Mouse (Mus musculus): ENCODE measurements around the gene Mrc1. TPM values are rescaled to one million over a fixed set of nuclear protein-coding genes. Genes with fewer than 3 reads are reported as not detected.
"Not testable (repeated sequence)": the region's sequence is repeated elsewhere in the genome, so short reads cannot be mapped to it uniquely, and the experiment has no call there.

Mrc1 gene
- total RNA-seq (2021): 10 to 100 TPM; 49.7 to 56.3 TPM
- long read RNA-seq, experiment 1, full-length matches to known transcripts: 19 of 32 reads
- long read RNA-seq, experiment 1, partial matches to known transcripts: 11 of 32 reads
- long read RNA-seq, experiment 1, other reads (novel, unspliced or antisense): 2 of 32 reads
- long read RNA-seq, experiment 2, full-length matches to known transcripts: 18 of 34 reads
- long read RNA-seq, experiment 2, partial matches to known transcripts: 13 of 34 reads
- long read RNA-seq, experiment 2, other reads (novel, unspliced or antisense): 3 of 34 reads

DNA sequence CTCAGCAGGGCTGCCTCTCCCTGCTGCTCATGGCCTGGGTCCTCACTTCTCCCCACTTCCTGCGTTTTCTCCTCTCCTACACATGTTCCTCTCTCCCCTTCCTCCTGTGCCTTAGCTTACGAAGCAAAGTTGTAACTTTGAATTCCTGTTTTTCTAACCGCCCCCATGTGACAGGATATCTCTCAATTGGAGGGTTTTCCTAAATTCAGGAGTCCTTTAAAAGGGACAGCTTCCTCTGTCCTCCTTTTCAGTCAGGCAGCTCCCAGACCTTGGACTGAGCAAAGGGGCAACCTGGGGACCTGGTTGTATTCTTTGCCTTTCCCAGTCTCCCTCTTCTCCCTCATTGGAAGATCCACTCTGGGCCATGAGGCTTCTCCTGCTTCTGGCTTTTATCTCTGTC lies at the start of gene Mrc1:
Gene Mrc1 (plus strand): TSS at position 244 of the 400 bp plus-strand sequence.
- DNase-seq (ENCODE audit: low spot score in 2 of 2): no peak

DNA sequence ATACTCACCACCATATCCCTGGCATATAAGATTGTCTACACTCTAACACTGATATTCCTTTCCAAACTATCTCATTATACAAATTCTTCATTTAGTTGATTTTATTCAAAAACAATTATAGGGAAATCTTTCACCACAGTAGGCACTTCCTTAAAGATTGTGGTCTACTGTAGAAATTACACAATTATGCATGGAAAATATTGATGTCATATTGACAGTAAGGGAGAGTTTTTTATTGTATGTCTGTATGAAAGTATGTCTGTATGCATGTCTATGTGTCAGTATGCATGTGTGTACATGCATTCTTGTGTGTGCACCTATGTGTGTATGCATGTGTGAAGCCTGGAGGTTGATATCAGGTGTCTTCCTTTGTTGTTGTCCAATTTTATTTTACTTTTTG lies 44.8 kb upstream of the Mrc1 start:
- no peak for DNase-seq (ENCODE audit: low spot score in 2 of 2)

DNA sequence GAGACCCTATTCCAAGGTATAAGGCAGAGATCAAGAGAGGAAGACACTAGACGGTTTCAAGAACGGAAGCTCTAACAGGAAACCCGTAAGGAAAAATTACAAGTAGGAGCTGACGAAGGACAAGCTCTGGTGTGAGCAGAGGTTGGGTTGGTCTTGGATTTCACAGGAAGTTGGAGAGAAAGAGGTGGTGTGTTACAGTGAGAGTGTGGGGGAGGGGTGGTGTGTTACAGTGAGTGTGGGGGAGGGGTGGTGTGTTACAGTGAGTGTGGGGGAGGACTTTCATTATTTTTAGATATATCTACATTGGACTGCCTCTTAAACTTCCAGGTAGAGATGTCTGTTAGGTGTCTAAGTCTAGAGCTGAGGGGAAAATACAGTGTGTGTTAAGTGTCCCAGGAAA lies 38.5 kb upstream of the Mrc1 start:
- DNase-seq (ENCODE audit: low spot score in 2 of 2): no peak

DNA sequence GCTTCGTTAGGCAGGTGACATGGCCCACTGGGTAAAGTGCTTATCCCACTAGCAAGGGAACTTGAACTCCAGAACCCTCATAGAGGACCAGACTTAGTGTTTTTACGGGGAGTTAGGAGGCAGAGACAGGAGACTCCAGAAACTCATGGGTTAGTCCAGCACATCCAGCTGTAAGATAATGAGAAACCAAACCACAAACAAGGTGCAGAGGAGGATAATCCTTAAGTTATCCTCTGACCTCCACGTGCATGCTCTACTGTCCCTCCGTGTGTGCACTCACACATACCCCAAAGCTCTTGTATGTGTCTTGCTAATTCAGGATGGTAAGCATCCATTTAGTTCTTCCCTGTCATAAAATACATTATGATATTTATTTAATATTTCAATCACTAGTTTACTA lies 37.6 kb upstream of the Mrc1 start:
- no peak for DNase-seq (ENCODE audit: low spot score in 2 of 2)

DNA sequence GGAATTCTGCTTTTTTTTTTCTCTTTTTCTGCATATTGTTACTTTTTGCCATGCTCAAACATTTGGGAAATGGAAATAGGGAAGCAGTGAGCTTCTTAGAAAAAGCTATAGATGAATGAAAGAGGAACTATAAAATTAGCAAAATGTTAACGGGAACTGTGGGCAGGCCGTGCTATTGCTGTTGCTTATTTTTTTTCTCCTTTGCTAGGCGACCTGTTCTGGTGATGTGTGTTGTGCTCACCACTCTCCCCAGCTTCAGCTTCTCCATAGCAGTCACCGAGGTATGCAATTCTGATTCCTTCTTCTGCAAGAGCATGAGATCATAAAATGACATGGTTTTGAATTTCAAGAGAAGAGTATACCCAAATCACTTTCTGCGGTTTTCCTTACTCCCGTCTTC lies 37.1 kb upstream of the Mrc1 start:
- DNase-seq (ENCODE audit: low spot score in 2 of 2): no peak

DNA sequence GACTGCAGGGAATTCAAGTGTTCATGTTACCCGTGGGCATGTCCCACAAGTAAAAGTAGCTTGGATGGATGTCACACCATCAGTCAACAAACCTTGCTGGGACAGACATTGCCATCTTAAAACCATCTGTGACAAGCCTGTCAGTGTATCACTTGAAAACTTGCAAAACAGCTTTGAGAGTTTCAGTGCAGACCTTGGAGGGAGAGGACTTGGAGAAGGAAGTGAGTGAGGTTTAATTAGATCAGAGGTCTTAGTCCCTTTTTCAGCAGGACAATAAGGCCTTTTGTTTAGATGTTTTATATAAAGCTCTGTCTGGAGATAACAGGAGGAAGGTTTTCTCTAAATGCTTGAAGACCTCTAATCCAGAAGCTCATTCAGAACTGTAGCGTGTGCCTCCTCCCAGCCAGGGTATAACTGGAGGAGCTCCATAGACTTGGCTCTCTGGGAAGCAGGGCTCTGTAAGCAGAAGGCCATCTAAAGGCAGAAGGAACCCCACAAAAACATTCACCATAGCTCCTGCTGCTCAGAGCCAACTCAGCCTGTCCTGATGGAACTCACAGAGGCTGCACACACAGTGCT lies 30.8 kb upstream of the Mrc1 start:
- not testable (repeated sequence) for DNase-seq (ENCODE audit: low spot score in 2 of 2)

DNA sequence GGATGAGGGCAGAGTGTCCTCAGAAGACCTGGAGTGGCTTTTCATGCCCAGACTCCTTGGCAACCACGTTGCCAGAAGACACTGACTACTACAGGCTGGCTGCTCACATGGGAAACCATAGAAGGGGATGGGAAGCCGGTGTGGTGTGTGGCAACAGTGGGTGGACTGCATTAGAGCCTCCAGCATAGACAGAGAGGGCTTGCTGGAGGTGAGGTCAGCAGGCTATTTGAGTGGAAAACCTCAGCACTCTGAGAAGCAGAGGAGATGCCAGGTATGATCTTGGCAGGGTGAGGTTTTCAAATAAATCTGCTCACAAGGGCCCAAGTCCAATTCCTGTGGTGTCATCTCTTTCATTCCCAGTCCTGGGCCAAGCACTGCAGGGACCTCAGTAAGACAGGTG lies 29.6 kb upstream of the Mrc1 start:
- no peak for DNase-seq (ENCODE audit: low spot score in 2 of 2)

DNA sequence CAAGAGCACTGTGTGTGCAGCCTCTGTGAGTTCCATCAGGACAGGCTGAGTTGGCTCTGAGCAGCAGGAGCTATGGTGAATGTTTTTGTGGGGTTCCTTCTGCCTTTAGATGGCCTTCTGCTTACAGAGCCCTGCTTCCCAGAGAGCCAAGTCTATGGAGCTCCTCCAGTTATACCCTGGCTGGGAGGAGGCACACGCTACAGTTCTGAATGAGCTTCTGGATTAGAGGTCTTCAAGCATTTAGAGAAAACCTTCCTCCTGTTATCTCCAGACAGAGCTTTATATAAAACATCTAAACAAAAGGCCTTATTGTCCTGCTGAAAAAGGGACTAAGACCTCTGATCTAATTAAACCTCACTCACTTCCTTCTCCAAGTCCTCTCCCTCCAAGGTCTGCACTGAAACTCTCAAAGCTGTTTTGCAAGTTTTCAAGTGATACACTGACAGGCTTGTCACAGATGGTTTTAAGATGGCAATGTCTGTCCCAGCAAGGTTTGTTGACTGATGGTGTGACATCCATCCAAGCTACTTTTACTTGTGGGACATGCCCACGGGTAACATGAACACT lies 28.2 kb upstream of the Mrc1 start:
- DNase-seq (ENCODE audit: low spot score in 2 of 2): not testable (repeated sequence)

DNA sequence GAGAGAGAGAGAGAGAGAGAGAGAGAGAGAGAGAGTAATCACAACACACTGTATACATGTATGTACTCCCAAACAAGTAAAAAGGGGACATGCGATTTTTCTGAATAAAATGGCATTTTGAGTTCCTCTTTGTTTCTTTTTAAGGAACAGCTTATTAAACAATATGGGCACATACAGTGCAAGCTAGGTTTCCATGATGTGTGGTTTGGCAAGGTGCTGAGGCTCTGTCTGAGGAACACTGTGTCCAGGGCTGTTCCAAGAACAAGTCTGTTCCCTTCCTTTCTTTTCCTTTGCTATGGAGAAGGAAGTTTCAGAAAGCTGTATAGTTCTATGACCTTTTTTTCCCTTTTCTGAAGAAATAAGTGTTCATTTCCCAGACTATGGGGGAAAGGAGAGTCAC lies 24.9 kb upstream of the Mrc1 start:
- no peak for DNase-seq (ENCODE audit: low spot score in 2 of 2)

DNA sequence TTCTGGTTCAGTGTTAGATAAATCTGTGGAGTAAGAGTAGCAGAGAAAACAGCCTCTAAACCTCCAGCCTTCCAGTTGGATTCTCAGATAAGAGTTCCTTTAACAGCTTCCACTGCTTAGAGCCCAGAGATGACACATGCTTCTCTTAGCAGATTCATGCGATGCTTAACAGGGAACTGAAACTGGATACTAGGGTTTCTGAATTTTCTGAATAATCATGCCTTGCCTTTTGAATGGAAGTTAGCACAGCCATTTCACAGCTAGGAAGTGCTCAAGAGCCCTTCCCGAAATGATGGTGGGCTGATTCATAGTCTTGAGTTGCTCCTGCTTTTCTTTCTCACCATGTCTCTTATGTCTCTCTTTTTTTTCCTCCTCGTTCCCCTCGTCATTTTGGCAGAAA lies 22.4 kb upstream of the Mrc1 start:
- DNase-seq (ENCODE audit: low spot score in 2 of 2): no peak

DNA sequence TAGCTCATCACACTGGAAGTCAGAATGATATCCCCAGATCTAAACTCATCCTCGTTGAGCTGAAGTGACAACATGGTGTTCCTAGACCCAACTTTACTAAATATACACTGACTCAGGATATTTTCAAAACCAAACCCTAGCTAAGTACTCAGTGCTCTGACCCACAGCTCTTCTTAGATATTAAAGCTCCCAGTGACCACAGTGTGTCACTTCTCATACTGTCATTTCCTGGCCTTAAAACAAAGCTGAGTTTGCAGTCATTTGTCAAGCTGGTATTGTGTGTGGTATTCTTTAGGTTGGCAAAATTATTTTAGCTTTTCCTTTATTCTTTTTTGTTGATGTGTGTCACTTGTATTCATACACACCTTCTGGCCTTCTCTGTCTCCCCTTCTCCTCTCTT lies 18.5 kb upstream of the Mrc1 start:
- DNase-seq (ENCODE audit: low spot score in 2 of 2): no peak

DNA sequence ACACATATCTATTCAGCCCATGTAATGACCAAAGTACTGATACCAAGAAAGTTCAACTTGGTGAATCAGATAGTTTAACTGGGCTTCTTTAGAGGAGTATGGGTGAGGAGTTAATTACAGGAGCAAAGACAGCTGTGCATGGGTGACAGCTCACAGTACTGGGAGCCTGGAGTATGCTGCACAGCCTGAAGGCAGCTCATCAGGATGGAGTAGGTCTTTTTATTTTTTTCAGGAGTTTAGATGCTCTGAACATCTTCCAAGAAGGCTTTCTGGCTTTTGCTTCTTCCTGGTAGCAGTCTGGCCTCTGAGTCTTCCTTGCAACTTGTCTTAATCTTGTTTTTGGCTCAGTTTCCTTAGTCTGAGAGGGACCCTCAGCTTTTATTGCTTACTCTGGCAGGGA lies 17.6 kb upstream of the Mrc1 start:
- DNase-seq (ENCODE audit: low spot score in 2 of 2): no peak

DNA sequence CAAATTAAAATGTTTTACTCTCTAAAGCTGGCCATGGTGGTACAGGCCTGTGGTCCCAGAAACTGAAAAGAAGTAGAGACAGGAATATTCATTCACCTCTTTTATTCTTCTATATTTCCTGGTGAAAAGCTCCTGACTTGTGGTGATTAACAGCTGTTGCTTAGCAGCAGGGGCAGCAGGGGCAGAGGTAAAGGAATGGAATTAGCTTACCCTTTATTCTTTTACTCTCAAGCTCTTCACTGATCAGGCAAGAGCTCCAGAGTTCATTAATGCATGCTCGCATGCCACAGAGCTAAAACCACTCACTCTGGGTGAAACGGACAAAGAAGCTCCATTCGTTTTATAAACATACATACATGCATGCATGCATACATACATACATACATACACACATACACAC lies 14.4 kb upstream of the Mrc1 start:
- no peak for DNase-seq (ENCODE audit: low spot score in 2 of 2)

DNA sequence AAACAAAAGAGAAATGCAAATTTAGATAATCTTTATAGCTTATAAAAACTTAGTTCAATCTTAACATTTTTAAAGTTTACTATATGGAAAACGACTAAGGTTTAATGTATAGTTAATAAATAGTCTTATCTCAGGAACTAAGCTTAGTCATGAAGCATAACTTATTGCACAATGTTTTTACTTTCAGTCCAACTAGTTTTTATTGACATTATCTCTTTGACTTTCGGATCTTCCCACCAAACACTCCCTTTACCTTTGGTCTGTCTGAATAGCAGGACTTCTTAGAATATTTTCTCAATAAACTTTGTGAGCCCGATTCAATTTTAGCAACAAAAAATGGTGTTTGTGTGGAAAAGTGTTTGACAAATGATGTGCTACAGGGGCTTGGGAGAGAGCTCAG lies 12.5 kb upstream of the Mrc1 start:
- no peak for DNase-seq (ENCODE audit: low spot score in 2 of 2)

DNA sequence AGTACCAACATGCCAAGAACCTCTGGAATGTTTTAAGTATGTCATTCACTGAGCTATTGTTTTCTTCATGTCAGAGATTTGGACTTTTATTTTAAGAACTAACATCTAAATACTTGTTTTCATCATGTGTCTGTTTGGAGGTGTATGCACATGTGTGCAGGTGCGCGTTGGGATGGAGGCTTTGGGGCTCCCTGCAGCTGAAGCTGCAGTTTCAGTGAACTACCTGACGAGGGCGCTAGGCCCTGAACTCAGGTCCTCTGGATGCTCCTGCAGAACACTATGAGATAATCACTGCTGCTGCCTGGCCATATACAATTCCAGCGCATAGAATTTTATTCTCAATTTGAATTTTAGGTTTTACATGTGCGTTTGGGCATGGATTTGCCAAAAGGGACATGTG lies 11.1 kb upstream of the Mrc1 start:
- no peak for DNase-seq (ENCODE audit: low spot score in 2 of 2)

DNA sequence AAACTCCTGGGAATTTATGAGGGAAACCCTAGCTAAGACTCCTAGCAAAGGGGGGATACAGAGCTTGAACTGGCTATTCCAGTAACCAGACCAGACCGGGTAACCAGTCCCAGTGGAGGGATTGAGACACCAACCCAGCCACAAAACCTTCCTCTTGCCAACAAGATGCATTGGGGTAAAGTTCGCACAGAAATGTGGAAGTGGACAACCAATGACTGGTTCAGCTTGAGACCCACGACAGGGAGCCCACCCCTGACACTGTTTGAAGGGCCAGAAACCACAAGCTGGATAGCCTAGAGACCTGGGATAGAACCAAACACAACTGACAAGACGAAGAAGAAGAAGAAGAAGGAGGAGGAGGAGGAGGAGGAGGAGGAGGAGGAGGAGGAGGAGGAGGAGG lies 4.8 kb upstream of the Mrc1 start:
- DNase-seq (ENCODE audit: low spot score in 2 of 2): no peak

DNA sequence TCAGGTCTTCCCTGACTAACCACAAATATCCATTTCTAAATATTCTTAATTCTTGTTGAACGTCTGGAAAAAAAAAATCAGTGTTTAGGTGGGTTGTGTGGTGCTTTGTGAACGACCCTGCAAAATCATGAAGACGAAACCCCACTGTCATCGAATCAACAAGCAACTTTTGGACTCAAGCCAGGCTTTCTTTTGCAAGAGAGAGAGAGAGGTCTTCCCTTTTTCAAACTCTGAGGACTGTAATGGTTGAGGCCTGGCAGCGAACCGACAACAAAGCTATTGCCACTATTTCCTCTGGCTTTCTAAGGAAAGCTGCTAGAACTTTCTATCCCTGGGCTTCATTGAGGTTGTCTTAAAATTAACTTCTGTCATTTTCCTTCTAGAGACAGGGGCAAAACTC lies 697 bp upstream of the Mrc1 start:
- no peak for DNase-seq (ENCODE audit: low spot score in 2 of 2)

DNA sequence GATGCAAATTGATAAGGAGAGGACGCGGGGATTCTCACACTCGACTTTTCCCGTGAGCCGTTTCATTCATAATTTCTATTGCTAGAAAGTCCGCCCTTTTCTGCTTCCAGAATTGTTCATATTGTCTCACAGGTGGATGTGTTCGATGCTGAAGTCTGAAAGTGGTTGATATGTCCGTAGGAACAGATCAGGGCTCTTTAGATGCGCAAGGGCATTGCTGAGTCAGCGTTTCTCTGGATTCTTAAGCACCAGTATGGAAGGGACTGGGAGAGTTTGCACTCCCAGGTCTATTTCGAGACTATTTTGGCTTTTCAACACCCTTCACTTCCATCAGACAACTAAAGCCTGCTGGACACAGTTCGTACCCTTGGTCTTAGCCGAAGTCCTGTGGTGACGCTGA lies 787 bp downstream of the Mrc1 start:
- no peak for DNase-seq (ENCODE audit: low spot score in 2 of 2)

DNA sequence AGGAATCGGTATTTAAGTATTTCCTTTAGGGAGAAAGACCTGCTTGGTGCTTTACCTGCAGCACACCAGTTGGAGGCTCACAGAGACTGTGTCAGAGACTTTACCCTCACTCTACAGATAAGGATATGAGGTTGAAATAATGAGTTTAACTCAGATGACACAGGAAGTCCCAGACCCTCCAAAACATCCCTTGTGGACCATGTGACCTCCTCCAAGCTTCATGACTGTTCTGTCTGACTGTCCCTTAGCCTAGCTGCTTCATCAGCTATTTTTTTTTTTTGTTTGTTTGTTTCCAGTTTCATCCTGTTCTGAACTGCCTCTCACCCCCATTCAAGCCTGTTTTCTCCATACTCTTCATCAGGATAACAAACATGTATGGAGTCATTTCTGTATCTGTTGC lies 3.7 kb downstream of the Mrc1 start:
- DNase-seq (ENCODE audit: low spot score in 2 of 2): no peak

DNA sequence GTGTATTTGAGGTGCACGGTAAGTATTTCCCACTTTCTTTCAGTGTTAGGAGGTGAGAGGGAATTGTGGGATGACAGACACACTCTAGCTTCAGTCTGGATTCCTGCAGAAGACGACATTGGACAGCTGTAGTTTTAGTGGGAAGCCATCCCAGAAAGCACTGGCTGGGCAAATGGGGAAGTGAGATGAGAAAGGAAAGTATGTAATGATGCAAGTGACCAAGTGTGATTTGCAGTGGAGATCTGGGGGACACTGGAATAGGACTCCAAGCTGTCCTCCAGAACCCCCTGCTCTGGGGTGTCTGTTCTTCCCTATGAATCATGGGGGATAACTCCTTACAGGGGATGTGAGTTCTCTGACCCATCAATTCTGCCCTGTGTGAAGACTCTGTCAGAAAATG lies 4.8 kb downstream of the Mrc1 start:
- DNase-seq (ENCODE audit: low spot score in 2 of 2): no peak

DNA sequence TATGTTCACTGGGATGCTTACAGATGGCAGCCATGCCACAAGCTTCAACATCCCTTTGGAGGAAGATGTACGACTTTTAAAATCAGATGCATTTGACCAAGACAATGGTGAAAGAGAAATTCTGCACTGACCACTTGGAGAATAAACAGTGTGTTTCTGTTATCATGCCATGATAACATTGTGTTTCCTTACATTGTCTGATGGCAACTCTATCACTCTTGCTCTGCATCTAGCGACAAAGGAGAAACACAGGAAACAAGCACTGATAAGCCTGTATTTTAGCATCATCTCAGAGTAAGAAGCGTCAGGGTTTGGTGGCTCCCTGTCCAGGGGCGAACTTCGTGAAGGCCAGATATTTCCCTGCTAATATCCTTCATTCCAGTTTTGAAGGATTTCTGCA lies 6.1 kb downstream of the Mrc1 start:
- DNase-seq (ENCODE audit: low spot score in 2 of 2): no peak

DNA sequence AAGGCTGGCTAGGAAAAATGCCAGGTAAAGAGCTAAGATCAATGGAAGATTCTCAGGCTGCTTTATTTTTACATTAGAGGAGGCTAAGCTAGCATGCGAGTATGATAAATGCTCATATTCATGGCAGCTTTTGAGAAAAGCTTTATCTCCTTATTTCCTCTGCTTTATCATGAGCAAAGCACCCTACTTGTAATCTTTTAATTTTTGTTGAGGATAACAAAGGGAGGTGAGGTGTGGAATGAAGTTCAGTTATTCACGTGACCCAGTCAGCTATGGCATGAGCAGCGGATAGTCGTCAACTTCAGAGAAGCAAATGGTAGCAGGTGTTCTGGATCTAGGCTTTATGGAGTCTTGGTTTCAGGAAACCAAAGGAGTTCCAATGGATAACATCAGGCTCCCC lies 7.7 kb downstream of the Mrc1 start:
- no peak for DNase-seq (ENCODE audit: low spot score in 2 of 2)

DNA sequence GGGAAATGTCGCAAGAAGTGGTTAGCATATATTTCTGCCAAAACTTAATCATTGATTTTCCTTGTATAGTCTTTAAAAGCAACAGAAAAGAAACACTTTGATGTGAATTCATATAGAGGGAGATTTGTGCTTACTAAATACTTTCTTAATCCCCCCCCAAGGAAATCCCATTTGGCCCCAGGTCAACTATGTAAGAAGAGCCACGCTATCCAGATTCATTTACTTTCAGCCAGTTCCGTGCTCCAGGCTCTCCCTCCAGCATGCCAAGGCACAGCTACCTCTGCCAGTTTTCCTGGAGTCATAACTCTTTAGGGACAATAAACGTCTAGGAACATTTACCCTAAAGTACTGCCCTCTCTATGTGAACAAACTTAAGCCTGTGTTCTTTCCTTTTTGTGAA lies 8.5 kb downstream of the Mrc1 start:
- peak in 1 of 2 experiments; percentile 21 for DNase-seq (ENCODE audit: low spot score in 2 of 2)

Measured in gastrocnemius, postnatal 4 days (tissue).